Mouse (Mus musculus) lung, postnatal 36 days (tissue): ENCODE data around the gene Runx1.
A peak's percentile ranks its signal among the peaks of the same experiment; 100 is the strongest.

Experiments used
- DNase-seq: peaks from one replicate; pipeline ENCODE4 v3.0.0; 2022; ENCODE audit warnings: mixed read lengths

The Runx1 gene

DNA sequence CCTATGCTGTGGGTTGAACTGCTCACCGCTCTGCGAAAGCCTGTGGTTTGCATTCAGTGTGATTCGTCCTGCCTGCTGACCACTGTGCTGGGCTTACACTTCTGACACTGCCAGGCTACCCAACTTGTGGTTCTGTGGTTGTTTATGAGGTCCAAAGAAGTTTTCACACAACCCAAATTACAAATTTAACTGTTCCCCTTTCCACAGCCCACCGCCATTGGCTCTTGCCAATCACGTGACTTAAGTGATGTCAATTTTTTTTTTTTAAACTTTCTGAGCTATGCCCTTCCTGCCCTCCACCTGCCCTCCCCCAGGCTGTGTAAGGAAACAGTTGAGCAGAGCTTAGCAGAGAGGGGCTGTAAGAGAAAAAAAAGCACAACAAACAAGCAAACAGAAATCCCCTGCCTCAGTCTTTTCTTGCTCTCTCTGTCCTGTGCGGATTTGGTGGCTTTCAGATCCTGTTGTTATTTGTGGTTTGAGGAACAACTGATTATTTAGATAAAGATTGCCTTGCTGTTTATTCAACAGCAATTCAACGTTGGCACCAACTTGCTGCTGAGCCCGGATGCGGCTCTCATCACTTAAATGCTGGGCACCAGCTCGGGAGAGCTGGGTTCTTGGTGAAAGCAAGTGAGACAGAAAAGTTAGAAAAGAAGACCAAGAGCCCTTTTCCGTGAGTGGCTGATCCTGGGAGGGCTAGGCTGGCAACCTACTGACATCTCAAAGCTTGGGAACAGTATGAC is at the start of gene Runx1:
TSS of gene Runx1 (minus strand) at position 242 of the 743 bp plus-strand sequence.
- DNase-seq: peak; percentile 73

DNA sequence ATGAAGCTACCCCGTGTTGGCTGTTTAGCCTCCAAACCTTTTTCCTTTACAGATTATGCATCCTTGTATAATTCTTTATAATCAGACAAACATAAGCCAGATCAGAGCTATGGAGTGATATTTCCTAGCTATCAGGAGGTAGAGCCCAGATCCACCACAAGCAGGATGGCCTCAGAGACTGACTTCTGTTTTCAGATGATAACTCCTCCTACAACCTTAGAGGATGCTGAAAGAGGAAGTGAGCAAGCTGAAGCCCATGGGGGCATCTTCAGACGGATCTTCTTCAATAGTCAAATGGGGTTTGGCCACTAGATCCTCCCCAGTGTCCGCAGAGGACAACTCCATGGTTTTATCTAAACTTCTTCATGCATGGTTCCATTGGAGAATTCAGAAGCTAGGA is 48.1 kb upstream of the Runx1 start:
- peak; percentile 16 for DNase-seq

DNA sequence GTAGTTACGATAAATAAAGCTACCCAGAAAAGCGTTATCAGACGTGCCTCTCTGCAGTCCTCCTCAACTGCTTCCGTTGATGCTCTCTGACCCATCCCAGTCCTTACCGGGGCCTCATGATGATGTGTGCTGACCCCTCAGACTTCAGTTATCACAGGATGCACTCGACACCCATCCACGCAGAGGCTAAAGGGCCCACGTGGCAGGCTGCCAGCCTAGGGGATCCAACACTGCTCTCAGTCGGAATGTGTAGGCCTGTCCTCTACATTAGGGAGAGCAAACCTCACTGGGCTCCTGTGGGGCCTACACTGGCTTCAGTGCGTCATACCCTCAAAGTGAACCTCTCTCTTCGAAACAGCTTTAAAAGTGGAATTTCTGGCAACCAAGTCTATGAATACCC is 45.8 kb upstream of the Runx1 start:
- no peak for DNase-seq

DNA sequence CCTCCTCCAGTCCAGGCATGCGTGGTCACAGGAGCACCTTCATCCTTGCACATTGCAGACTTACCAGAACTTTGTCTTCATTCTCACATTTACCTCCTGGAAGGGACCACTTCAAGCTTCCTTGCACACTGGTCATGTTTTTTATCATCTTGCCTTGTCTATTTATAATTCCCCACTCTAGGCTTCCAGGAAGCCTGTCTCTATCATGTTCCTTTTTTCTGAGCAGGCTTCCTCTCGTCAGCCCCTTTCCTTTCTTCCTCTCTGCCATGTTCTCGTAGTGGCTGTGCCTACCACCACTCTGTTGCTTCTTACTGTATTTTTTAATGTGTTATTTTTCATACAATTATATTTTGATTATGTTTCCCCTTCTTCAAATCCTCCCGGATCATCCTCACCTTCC is 42.6 kb upstream of the Runx1 start:
- DNase-seq: no peak

- peak; percentile 67 for DNase-seq
These were observed 41.4 kb upstream of the Runx1 start for GRCm38 (mm10) chr16:92867261-92867935.

DNA sequence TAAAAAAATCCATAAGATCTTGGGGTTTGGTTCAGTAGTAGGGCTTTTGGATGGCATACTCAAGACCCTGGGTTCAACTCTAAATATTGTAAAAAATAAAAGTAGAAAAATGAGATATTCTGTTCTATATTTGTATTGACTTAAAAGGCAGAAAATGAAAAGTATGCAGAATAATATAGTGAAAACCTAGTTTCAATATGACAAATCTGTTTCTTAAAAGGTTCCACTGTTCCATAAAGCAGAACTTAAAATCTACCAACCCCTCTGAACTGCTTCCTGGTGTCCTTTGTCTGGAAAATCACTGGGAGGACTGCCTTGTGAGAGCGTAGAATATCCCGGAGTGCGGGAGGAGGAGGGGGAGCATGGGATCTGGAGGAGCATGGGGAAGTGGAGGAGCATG is 39.4 kb upstream of the Runx1 start:
- DNase-seq: no peak

DNA sequence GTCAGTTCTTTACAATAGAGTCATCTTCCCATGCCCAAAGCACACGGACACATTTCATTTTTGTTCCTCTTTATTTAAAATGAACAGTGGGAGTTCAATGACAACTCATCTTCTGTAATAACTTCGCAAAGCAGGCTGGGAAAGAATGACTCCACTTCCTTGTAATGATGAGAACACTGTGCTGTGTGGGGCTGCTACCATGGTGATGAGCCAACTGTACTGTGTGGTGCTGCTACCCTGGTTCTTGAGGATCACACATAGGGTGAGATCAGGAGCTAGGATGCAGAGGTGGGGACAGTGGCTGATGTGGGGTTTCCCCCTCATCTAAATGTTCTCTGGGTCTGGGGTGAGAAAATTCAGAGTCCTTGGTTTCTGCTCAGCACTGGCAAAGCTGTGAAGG is 38.2 kb upstream of the Runx1 start:
- peak; percentile 59 for DNase-seq

DNA sequence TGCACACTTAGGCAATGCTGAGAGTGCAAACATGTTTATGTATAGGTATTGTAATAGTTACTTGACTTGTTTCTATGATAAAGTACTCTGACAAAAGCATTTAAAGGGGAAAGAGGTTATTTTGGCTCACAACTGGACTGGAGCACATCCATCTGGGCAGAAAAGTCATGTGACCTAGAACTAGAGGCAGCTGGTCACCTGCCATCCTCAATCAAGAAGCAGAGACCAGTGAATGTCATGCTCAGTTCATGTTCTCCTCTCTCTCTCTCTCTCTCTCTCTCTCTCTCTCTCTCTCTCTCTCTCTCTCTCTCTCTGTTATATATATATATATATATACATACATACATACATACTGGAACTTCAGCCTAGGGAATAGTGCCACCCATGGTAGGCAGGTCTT is 37.2 kb upstream of the Runx1 start:
- no peak for DNase-seq

GRCm38 (mm10) chr16:92862430-92862829 is 36.5 kb upstream of the Runx1 start:
- no peak for DNase-seq

DNA sequence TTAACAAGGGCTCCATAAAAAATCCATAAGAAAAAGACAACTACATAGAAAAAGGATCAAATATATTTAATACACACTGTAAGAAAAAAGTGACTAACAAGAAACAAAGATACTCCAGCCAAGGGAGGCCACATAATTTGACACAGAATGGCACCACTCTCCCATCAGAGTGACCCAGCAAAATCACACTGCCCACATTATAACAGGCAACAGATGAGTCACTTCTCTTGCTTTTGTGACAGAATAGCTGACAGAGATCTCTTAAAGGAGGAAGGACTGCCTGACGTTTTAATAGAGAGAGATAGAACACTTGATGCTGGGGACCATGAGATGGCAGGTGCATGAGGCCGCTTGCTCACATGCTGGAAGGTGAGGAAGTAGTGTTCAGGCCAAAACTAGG is 35.6 kb upstream of the Runx1 start:
- DNase-seq: no peak

DNA sequence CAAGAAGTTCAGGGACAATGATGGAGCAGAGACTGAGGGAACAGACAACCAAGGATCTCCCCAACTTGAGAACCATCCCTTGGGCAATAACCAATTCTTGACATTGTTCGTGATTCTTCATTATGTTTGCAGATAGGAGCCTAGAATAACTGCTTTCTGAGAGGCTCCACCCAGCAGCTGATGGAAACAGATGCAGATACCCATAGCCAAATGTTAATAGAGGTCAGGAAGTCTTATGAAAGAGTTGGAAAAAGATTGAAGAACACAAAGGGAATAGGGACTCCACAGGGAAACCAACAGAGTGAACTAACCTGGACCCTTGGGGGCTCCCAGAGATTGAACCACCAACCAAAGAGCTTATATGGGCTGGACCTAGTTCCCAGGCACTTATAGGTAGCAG is 34.7 kb upstream of the Runx1 start:
- DNase-seq: no peak

- no peak for DNase-seq
These were observed 30.8 kb upstream of the Runx1 start for GRCm38 (mm10) chr16:92856779-92857178.

- peak; percentile 63 for DNase-seq
These were observed 26.3 kb upstream of the Runx1 start for GRCm38 (mm10) chr16:92852276-92852675.

- DNase-seq: no peak
These were observed 24.5 kb upstream of the Runx1 start for GRCm38 (mm10) chr16:92850416-92850815.

- no peak for DNase-seq
These were observed 21.9 kb upstream of the Runx1 start for GRCm38 (mm10) chr16:92847762-92848300.

- no peak for DNase-seq
These were observed 19.6 kb upstream of the Runx1 start for GRCm38 (mm10) chr16:92845244-92846225.

- DNase-seq: no peak
These were observed 12.8 kb upstream of the Runx1 start for GRCm38 (mm10) chr16:92838709-92839108.

DNA sequence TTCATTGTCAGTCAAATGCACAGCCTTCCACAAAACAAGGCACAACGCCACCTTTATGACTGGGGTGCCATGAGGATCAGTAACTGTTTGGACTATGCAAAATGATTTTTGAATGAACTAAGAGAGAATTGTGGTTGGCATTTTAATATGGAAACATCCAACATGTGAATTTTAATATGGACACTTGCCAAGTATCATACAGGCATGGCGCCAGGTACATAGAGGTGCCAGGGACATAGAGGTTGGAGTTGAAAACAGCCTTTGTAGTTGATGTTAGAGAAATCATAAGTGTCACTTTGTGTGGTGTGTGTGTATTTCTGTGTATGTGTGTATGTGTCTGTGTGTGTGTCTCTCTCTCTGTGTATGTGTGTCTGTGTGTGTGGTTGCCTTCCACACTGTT is 5.4 kb upstream of the Runx1 start:
- DNase-seq: no peak

- no peak for DNase-seq
These were observed 4.5 kb upstream of the Runx1 start for GRCm38 (mm10) chr16:92830479-92830878.

DNA sequence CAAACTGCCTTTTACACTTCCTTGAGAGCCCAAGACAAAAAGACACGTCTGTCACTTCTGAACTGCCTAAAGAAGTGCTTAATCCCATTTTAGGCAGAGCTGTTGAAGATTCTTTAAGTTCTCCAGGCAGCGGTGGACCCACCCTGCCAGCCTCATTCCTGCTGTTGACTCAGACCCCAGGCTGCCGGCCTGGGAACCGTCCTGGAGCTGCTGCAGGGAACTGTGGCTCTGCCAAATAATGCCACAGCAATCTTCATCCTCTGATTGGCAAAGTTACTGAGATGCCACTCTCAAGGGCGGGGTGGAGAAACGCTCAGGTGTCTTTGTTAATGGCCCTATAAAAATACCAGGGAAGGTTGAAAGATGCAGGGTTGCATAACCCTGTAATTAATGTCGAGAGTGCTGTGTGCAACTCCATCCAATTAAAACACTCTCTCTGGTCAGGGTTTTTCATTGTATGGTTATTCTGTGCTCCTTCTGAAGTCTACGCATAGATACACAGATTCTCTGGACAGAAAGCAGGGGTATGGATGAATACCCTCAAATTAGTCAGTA is 2.4 kb upstream of the Runx1 start:
- DNase-seq: no peak

GRCm38 (mm10) chr16:92827663-92828307 is 1.8 kb upstream of the Runx1 start:
- DNase-seq: no peak

- DNase-seq: no peak
These were observed 734 bp upstream of the Runx1 start for GRCm38 (mm10) chr16:92826683-92827082.
